Mouse (Mus musculus) adrenal gland, postnatal 0 days (tissue): Measurements from ENCODE around the gene Olfr419. TPM values are rescaled to one million over a fixed set of nuclear protein-coding genes. Genes with fewer than 3 reads are reported as not detected.

Experiments used
- polyA plus RNA-seq: library from polyadenylated mRNA; unstranded; fragments of >200 nt; fragmentation: Nextera tagmentation; extraction: Ambion mirVana; gene quantifications from 2 replicates; pipeline ENCODE4 v1.2.1, GENCODE M21; 2015

Olfr419 gene
- not detected in 2 replicates for polyA plus RNA-seq

DNA sequence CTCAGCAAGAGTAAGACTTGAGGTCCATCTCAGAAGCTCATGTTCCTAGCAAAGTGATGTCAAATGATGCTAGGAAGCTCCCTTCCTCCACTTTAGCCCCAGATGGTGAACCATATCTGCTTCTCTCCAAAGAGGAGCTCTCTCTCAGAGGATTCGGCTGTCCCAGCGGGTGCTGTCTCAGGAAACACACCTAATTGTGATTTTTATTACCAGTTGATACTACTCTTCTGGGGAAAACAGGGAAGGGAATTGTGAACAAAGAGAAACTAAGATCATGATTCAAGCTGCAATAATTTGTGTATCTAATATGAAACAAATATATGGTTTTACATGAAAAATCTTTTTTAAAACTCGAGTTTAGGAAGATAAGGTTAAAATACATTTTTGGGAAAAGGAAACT is at the start of gene Olfr419:
Gene Olfr419 (minus strand): TSS at position 101 of the 400 bp plus-strand sequence.

Other genes starting within 250 kb of the Olfr419 start
- gene Ifi205, start 220.3 kb downstream of the Olfr419 start, polyA plus RNA-seq, result 2.3 and 6.1 TPM in 2 replicates
- gene Olfr433, start 211.4 kb downstream of the Olfr419 start, polyA plus RNA-seq, result 0.06 TPM in 1 of 2 replicates, not detected in the other
- not detected in 2 replicates for gene Olfr432, start 202.9 kb downstream of the Olfr419 start, polyA plus RNA-seq
- not detected in 2 replicates for gene Olfr430, start 185.5 kb downstream of the Olfr419 start, polyA plus RNA-seq
- not detected in 2 replicates for gene Olfr429, start 167.7 kb downstream of the Olfr419 start, polyA plus RNA-seq
- gene Olfr427, start 155.2 kb downstream of the Olfr419 start, polyA plus RNA-seq, result not detected in 2 replicates
- not detected in 2 replicates for gene Olfr231, start 130.9 kb downstream of the Olfr419 start, polyA plus RNA-seq
- not detected in 2 replicates for gene Olfr424, start 120.5 kb downstream of the Olfr419 start, polyA plus RNA-seq
- gene Olfr420, start 96.4 kb downstream of the Olfr419 start, polyA plus RNA-seq, result not detected in 2 replicates
- gene Spta1, start 79.3 kb downstream of the Olfr419 start, polyA plus RNA-seq, result 0.57 and 0.65 TPM in 2 replicates
- not detected in 2 replicates for gene Mptx1, start 78.5 kb upstream of the Olfr419 start, polyA plus RNA-seq
- not detected in 2 replicates for gene Olfr417, start 113.1 kb upstream of the Olfr419 start, polyA plus RNA-seq
- not detected in 2 replicates for gene Olfr248, start 139.0 kb upstream of the Olfr419 start, polyA plus RNA-seq
- not detected in 2 replicates for gene Olfr414, start 172.0 kb upstream of the Olfr419 start, polyA plus RNA-seq
- gene Olfr220, start 190.0 kb upstream of the Olfr419 start, polyA plus RNA-seq, result not detected in 2 replicates
- gene Fmn2, start 249.8 kb upstream of the Olfr419 start, polyA plus RNA-seq, result 0.79 and 1.0 TPM in 2 replicates